Mouse (Mus musculus) lung, postnatal 14 days (tissue): ENCODE data around the gene Kcnk1.

Source experiments
- DNase-seq: peaks from one replicate; pipeline ENCODE4 v3.0.0; 2021

The Kcnk1 gene

DNA sequence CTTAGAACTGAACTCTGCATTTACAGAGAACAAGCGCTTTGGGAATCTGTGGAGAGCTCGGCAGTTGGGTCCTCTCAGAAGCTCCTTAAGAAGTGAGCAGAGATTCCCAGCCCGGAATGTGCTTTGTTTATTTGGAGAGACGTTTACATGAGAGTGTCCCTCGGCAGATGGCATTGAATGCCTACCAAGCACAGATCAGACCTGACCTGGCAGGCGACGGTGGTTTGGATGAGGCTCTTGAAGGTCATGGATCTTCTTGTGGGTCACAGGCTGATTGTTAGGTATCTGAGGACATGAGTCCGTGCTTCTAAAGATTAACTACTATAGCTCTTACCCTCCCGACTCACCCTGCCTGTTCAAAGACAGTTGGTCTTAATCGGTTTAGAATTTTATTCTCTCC is 67.9 kb downstream of the Kcnk1 start:
- no peak for DNase-seq

DNA sequence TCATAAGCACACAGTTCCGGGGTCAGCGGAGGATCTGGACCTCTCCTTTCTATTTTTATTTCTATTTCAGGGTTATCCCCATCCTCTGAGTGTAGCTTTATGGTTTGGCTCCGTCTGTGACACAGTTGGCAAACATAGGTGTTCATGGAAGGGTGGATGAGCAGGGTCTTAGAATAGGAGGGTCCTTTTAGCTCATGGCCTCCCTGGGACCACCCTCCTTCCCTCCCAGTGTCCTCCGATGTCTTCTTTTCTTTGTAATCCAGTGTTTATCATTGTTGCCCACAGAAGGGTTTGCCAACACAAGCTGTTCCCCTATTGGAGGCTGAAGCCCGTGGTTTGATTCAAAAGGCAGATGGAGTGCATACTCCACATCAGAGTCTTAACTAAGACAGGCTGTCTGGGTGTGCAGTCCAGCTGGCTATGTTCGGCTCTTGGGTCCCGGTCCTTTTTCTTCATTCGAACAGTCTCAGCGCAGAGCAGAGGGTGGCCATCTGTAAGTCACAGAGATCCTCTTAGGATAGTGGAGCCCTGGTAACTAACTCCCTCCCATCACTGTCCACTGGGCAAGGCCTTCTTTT is 69.0 kb downstream of the Kcnk1 start:
- DNase-seq = peak; percentile 8

DNA sequence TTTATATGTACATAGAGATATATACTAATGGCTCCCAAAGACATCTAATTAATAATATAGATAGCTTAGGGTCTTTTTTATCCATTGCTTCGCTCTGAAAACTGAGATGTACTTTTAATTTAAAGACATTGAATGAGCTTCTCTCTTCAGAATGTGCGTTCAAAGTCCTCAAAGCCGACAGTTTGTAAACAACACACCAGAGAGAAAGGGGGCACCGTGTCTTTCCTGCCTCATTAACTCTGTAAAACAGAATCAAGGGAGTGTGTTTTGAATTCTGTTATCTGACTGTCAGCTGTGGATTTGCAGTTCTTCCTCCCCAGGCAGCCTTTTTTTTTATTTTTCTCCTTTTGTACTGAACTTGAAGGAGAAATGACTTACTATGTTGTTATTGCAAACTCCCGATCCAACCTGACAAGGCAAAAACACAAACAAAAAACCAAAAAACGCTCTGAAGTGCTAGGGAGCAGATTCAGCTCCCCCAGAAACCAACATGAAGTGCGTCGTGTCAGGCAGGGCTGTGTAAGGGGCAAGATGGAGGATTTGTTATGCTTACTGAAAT is 69.7 kb downstream of the Kcnk1 start:
- no peak for DNase-seq

DNA sequence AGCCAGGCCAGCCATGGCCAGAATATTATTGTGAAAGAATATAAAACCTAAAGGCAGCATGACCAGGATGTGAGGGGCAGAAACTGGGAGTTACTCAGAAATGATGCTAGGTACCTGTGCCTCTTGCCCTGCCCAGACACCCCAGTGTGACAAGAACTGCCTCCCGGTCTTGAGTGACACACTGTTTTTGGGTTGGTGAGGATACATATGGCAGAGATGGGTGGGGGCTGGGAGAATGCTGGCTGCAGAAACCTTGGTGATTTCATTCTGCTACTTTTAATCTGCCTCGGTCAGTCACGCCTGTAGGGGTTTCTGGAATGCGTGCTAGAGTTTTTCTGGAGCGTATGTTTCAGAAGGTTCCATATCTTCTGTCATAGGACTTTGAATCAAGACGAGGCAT is 72.3 kb downstream of the Kcnk1 start:
- no peak for DNase-seq

DNA sequence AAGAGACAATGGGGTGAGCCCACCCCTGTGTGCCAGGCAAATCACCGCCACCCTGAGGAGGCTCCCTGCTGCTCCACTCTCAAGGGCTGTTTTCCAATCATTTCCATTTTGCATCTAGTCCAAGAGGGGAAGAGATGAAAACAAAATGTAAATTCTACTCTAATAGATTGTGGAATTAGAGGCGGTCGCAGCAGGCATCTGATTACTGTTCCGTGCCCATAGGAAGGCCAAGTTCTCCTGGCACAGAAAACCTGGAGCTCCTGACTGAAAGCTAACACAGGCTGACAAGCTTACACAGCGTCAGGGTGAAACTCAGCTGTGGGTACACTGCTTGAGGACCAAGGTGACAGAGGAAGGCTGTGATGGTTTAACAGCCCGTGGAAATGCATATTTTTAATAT is 73.2 kb downstream of the Kcnk1 start:
- no peak for DNase-seq

DNA sequence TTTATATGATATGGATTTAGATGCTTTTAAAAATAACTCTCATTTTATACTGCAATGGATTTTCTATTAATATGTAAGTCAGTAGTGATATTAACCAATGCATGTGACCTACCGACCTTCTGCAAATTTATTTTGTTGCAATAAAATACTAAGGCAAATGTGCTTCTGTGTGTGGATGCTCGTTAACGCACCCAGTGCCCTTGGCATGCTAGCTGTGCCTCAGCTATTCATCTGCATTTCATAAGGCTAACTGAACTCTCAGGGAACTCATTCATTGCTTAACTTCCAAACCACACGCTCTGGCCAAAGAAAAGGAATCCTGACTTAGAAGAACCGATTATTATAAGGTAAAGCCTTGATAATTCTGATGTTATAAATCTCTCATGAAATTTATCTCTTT is 77.7 kb downstream of the Kcnk1 start:
- DNase-seq = no peak

DNA sequence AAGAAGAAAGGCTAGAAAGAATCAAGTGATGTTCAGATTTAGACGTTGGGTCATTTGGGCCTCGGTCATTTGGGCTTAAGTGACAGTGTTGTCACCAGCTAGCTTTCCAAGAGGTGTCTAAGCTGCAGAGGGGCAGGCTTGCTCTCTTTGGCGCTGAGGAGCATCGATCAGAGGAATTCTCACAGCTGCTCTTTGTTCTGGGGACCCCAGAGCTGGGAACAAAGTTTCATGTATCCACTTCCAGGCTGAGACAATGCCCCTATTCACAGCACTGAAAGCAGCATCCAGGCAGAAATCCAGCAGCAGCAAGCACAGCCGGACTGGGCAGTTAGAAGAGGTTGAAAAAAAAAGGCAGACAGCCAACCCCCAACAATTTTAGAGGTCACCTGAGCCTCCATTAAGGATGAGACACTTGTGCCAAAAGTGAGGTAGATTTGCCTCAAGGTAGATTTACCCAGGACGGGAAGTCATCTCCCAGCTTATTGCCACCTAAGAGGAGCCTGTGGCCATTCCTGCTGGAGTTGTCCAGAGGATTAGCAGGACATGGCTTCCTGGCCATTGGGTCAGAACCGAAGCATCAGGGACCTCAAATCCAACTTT is 78.3 kb downstream of the Kcnk1 start:
- no peak for DNase-seq

DNA sequence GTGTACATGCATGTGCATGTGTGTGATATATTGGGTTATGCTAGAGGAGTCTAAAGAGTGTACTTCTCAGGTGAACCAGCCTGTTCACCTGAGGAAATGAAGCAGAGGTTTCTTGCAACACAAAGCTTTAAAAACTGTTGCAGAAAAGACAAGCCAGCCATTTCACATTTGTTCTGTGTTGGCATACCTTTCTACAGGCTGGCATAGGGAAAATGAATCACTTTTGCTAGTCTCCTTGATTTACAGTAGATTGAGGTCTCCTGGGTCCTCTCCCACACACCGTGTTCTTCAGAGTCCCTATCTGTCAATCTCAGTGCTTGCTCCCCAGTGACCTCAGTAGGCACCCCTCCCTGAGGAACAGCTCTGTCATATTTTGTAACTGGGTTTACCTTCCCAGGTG is 79.1 kb downstream of the Kcnk1 start:
- DNase-seq = no peak

DNA sequence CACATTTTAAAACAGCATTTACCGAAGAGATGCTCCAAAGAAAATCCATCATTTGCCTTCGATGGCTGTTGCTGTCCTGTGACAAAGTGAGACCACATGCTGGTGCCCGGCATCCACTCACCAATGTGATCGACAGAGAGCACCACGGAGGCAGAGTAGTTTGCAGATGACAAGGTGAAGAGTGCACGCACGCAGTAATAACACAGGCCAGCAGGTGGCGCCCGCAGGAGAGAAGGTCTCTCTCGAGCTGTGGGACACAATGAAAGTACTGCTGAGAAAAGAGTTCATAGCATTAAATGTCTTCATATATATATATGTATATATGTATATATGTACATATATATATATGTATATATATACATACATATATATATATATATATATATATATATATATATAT is 80.4 kb downstream of the Kcnk1 start:
- DNase-seq = peak; percentile 86
